Mouse (Mus musculus) lung, embryonic 14.5 days (tissue): ENCODE results near the gene Gadd45g. TPM values are rescaled to one million over a fixed set of nuclear protein-coding genes. Genes with fewer than 3 reads are reported as not detected.

Experiments
- ATAC-seq: fragments of 200-750 bp; cut with Nextera tagmentation; 2 replicates; pipeline ENCODE4 v1.8.0; 2017; ENCODE audit warnings: mild to moderate bottlenecking, moderate TSS enrichment, moderate library complexity; ENCODE audit not compliant: insufficient read depth
- DNase-seq: peaks from one replicate; pipeline ENCODE4 v3.0.0-alpha.2; 2015
- H3K27ac ChIP-seq: fragments of 300-500 bp; sonication (generic); 2 replicates; pipeline ENCODE4 v1.5.1; 2014; ENCODE audit warnings: low read depth, mild to moderate bottlenecking, moderate library complexity
- H3K27me3 ChIP-seq: fragments of 300-500 bp; sonication (generic); 2 replicates; pipeline ENCODE4 v1.6.1; 2014; ENCODE audit warnings: low read length, control low read depth; ENCODE audit not compliant: insufficient read depth
- H3K36me3 ChIP-seq: fragments of 300-500 bp; sonication (generic); 2 replicates; pipeline ENCODE4 v1.6.1; 2014; ENCODE audit warnings: control low read depth; ENCODE audit not compliant: insufficient read depth
- H3K4me1 ChIP-seq: fragments of 300-500 bp; sonication (generic); 2 replicates; pipeline ENCODE4 v1.6.1; 2014; ENCODE audit warnings: antibody characterized with exemption, control low read depth; ENCODE audit not compliant: insufficient read depth
- H3K4me2 ChIP-seq: fragments of 300-500 bp; sonication (generic); 2 replicates; pipeline ENCODE4 v1.6.1; 2014; ENCODE audit warnings: mild to moderate bottlenecking
- H3K4me3 ChIP-seq: fragments of 300-500 bp; sonication (generic); 2 replicates; pipeline ENCODE4 v1.5.1; 2014; ENCODE audit warnings: low read depth, low read length
- H3K9ac ChIP-seq: fragments of 300-500 bp; sonication (generic); 2 replicates; pipeline ENCODE4 v1.6.1; 2014
- H3K9me3 ChIP-seq: fragments of 300-500 bp; sonication (generic); 2 replicates; pipeline ENCODE4 v1.6.1; 2016; ENCODE audit warnings: low read depth, low read length, control low read depth
- CTCF ChIP-seq: IDR thresholded peaks from 2 replicates; pipeline ENCODE4 v1.5.1; 2016; ENCODE audit warnings: antibody characterized with exemption, low read depth
- WGBS: fragments of 180-500 bp; shearing (Covaris S2); extraction: QIAGEN DNeasy Blood & Tissue Kit; methylation state at CpG from one replicate; pipeline ENCODE4 v1.1.7; 2014; 5-methylcytosine and 5-hydroxymethylcytosine counted together
- polyA plus RNA-seq: library from polyadenylated mRNA; unstranded; fragments of >200 nt; fragmentation: Nextera tagmentation; extraction: Ambion mirVana; gene quantifications from 2 replicates; pipeline ENCODE4 v1.2.1, GENCODE M21; 2014

Gene Gadd45g
- polyA plus RNA-seq, 1 experiment from 2014 or later: 26.1 TPM

DNA sequence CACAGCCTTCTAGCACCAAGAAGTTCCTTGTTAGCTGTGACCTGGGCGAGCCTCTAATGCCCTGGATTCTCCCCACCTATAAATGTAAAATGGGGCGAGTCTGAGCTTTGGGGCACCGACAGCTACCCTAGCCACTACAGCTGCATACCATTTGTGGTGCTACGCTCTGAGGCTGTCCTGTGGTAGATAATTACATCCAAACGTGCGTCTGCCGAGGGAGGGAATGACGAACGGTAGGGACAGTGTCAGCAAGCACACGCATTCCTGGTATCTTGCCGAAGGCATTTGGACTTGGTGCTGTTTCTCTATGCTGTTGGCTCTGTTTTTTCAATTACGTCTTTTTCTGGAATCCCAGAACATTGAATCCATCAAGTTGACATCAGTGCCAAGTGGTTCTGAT is 29.7 kb downstream of the Gadd45g start:
- no peak for ATAC-seq
- no peak for TF ChIP-seq CTCF
- H3K27ac ChIP-seq: no peak overlapping the region
- WGBS: 55% methylated on average over 12 of the region's 12 CpGs
- H3K36me3 ChIP-seq: no peaks in the 10 kb centered on the region
- H3K4me3 ChIP-seq: no peak overlapping the region
- H3K9me3 ChIP-seq: no peaks in the 10 kb centered on the region
- no peak overlapping the region for H3K4me2 ChIP-seq
- no peaks in the 10 kb centered on the region for H3K27me3 ChIP-seq
- no peaks in the 10 kb centered on the region for H3K4me1 ChIP-seq
- DNase-seq: no peak
- no peak overlapping the region for H3K9ac ChIP-seq

DNA sequence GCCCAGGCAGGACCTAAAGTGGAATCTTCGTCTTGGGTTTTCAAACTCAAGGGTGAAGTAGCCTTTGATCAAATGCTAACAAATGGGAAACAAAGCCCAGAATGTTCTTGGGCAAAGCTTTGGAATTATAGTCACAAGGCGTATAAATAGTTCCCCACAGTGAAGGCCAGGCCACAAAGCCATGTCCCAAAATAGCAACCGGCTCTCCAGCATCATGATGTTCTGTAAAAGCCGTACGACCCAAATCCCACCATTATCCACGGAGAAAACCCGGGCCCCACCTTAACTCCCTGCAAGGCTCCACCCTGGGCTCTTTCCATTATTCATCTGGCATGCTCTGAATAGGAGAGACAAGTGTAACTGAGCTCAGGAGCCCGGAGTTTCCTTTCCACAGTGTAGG is 32.3 kb downstream of the Gadd45g start:
- WGBS: 56% methylated on average over 8 of the region's 8 CpGs
- DNase-seq (no peak), ATAC-seq (no peak)
- H3K9me3 ChIP-seq: no peaks in the 10 kb centered on the region
- H3K27me3 ChIP-seq: no peaks in the 10 kb centered on the region
- peaks cover 4% of the 10 kb centered on the region; the same call in 1 of the 2 replicates for H3K4me1 ChIP-seq
- no peak overlapping the region for H3K9ac ChIP-seq
- no peak overlapping the region for H3K4me2 ChIP-seq
- no peaks in the 10 kb centered on the region for H3K36me3 ChIP-seq
- no peak overlapping the region for H3K4me3 ChIP-seq
- H3K27ac ChIP-seq: no peak overlapping the region
- no peak for TF ChIP-seq CTCF

DNA sequence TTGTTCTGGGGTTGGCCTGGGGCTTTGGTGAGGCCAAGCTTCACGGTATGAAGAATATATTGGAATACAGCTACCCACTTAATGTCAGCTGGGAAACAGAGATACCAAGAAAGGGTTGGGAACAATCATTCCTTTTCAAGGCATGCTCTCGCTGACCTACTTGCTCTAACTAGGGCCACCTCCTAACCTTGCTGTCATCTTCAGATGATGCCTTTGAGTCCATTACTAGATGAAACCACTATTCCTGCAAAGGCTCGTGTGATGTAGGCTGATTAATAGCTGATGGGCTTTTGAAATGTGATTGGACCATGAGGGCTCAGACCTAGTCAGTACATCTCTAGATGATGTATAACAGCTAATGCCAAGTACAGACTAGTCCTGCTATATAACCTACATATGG is 33.1 kb downstream of the Gadd45g start:
- no peak overlapping the region for H3K4me2 ChIP-seq
- DNase-seq (no peak), ATAC-seq (no peak)
- H3K9me3 ChIP-seq: no peaks in the 10 kb centered on the region
- H3K27ac ChIP-seq: no peak overlapping the region
- no peak overlapping the region for H3K9ac ChIP-seq
- H3K4me1 ChIP-seq: peaks cover 4% of the 10 kb centered on the region; the same call in 1 of the 2 replicates
- H3K27me3 ChIP-seq: no peaks in the 10 kb centered on the region
- H3K36me3 ChIP-seq: no peaks in the 10 kb centered on the region
- WGBS: 77% methylated on average over 3 of the region's 3 CpGs
- no peak overlapping the region for H3K4me3 ChIP-seq
- no peak for TF ChIP-seq CTCF

DNA sequence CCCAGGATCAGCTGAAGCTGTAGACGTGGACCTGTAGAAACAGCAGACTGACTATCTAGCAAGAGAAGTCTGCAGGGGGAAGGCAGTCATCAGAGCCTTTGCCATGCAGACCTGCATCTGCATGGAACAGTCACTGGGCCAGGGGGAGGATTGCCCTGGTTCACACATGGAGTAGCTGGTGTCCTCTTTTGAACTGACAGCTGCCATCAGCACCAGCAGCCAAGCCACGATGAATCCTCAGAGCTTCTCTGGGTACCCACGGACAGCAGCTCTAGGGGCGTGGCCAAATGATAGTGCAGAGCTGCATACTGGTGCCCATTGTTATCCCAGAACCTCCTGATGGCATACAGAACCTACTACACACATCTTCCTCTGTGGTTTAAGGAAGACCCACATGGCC is 33.5 kb downstream of the Gadd45g start:
- no peaks in the 10 kb centered on the region for H3K9me3 ChIP-seq
- ATAC-seq: no peak
- DNase-seq: no peak
- WGBS: 72% methylated on average over 4 of the region's 4 CpGs
- no peak overlapping the region for H3K27ac ChIP-seq
- TF ChIP-seq CTCF: no peak
- peaks cover 4% of the 10 kb centered on the region; the same call in 1 of the 2 replicates for H3K4me1 ChIP-seq
- H3K4me2 ChIP-seq: no peak overlapping the region
- no peak overlapping the region for H3K4me3 ChIP-seq
- H3K27me3 ChIP-seq: no peaks in the 10 kb centered on the region
- no peak overlapping the region for H3K9ac ChIP-seq
- H3K36me3 ChIP-seq: no peaks in the 10 kb centered on the region

DNA sequence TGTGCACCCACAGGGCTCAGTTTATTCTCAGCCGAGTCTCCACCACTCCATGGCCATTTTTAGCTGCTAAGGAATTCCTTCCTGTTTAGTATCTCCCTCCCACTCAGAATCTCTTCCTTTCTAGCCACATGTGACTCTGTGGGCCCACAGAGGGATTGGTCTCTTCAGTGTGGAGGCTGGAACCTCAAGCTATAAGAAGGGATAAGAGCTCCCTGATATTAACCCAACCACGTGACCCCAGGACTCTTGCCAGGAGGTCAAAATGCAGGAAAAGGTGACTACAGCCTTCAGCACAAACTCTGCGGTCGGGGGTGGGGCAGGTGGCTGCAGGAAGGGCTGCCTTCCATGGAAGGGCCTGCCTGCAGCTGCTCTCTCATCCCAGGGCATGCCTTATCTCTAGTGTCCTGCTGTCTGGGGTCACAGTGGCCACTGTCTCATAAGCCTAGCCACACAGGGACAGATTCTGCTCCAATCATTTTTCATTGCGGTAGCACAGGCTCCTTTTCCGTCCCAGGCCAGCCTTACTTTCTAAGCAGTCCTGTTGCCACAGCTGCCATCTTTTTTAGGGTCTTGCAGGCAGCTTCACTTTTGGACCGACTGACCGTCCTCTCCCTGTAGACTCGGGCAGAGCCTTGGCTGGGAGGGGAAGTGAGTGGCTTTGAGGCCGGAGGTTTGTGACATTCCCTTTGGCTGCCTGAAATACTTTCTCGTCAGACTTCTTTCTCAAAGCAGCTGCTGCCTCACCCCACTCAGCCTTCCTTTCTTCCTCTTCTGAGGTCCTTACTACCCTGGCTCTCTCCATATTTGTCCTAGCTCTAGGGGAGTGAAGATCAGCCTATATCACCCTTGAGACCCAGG is 35.0 kb downstream of the Gadd45g start:
- Histone ChIP-seq H3K36me3 (no peaks in the 10 kb centered on the region), H3K4me1 (peaks cover 4% of the 10 kb centered on the region; the same call in 1 of the 2 replicates), H3K27ac (no peak overlapping the region), H3K4me3 (no peak overlapping the region), H3K9me3 (no peaks in the 10 kb centered on the region), H3K4me2 (no peak overlapping the region), H3K9ac (no peak overlapping the region), H3K27me3 (no peaks in the 10 kb centered on the region)
- TF ChIP-seq CTCF: no peak
- DNase-seq: peak; percentile 32
- ATAC-seq: no peak
- 22% methylated on average over 11 of the region's 11 CpGs for WGBS

DNA sequence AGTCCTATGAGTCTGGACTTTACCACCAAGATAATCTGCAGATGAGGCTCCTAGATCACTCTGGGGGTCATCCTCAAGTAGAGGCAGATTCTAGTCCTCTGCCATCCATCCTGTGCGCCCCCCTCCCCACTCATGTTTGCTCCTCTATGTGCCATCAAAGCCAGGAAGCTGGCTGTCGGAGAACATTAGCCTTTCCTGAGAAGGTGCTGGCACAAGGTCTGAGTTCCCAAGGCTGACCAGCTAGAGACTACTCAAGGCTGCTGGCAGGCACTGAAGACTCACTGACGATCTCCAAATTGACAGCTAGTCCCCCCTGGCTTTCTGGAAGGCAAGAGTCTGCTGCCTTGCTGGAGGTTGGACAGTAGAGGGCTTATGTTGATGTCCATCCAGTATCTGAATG is 35.7 kb downstream of the Gadd45g start:
- TF ChIP-seq CTCF: no peak
- no peak overlapping the region for H3K9ac ChIP-seq
- DNase-seq (no peak), ATAC-seq (no peak)
- peaks cover 9% of the 10 kb centered on the region; the same call in 1 of the 2 replicates for H3K4me1 ChIP-seq
- no peaks in the 10 kb centered on the region for H3K36me3 ChIP-seq
- H3K4me2 ChIP-seq: no peak overlapping the region
- H3K27ac ChIP-seq: no peak overlapping the region
- H3K27me3 ChIP-seq: no peaks in the 10 kb centered on the region
- 74% methylated on average over 3 of the region's 3 CpGs for WGBS
- no peaks in the 10 kb centered on the region for H3K9me3 ChIP-seq
- no peak overlapping the region for H3K4me3 ChIP-seq

DNA sequence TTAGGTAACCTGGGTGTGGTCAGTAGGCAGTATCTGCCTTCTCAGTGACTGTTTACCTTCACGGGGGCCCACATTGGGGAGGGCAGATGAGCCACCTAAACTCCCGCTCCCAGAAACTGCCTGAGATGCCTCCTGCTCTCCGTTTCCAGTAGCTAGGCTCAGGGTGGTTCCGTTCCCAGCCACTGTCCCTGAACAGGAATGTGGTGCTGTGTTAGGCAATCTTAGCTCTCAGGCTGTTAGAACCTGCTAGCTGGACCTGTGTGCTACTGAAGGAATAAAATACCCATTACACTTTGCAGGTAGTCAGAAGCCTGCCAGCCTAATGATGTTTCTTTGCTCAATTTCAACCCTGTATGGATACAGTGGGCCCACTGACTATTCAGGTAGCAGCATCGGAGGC is 37.8 kb downstream of the Gadd45g start:
- no peak for TF ChIP-seq CTCF

More for the DNA sequence above, 37.8 kb downstream of the Gadd45g start:
- H3K9ac ChIP-seq: no peak overlapping the region; the same call in 1 of the 2 replicates
- H3K27ac ChIP-seq: no peak overlapping the region
- H3K9me3 ChIP-seq: no peaks in the 10 kb centered on the region
- H3K27me3 ChIP-seq: no peaks in the 10 kb centered on the region
- no peak for ATAC-seq
- H3K4me3 ChIP-seq: no peak overlapping the region
- no peaks in the 10 kb centered on the region for H3K36me3 ChIP-seq
- WGBS: 49% methylated on average over 5 of the region's 5 CpGs
- DNase-seq: no peak
- peaks cover 9% of the 10 kb centered on the region; the same call in 1 of the 2 replicates for H3K4me1 ChIP-seq
- no peak overlapping the region for H3K4me2 ChIP-seq
